Mouse (Mus musculus) left cerebral cortex, postnatal 10 days (tissue): ENCODE results near the gene Il1rapl1. TPM values are rescaled to one million over a fixed set of nuclear protein-coding genes. Genes with fewer than 3 reads are reported as not detected.
"Not testable (repeated sequence)": the region's sequence is repeated elsewhere in the genome, so short reads cannot be mapped to it uniquely, and the experiment has no call there.

Experiments used
- DNase-seq, 2 experiments: peaks; one replicate each; pipeline ENCODE4 v3.0.0; 2021 to 2022; ENCODE audit warnings: low spot score in 2 of 2, mixed read lengths in 1 of 2; ENCODE audit errors: extremely low spot score in 1 of 2
- intact Hi-C: fragments of 180-260 bp; cut with DNase I; formaldehyde crosslinking; loops from one replicate; pipeline ENCODE4 v1.15.1; 2025
- total RNA-seq, 2 experiments: library from RNA; stranded (reverse); gene quantifications; 2 replicates each; pipeline ENCODE4 v1.2.3; 2021

Gene Il1rapl1
- total RNA-seq, 2 experiments from 2014 or later, result 36.5 to 36.6 TPM

DNA sequence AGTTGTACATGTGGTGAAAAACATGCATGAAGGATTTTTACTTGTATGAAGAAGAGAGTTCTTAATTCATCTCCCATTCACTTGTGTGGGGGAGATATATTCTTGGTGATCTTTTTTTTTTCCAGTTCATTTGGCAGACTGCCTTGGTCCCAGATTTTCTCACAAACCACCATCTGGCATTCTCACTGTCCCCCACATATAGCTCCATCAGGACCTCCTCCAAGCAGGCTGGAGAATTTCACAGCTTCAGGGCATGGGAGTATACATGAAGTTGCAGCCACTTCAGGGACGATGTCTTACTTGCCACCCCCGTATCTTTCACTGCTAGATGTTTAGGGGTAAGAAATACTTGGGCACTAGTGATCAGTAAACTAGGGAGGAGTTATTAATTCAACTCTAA, 404.9 kb downstream of the Il1rapl1 start:
- intact Hi-C loops, result no loop called here
- peak in 1 of 2 experiments; percentile 21 for DNase-seq

DNA sequence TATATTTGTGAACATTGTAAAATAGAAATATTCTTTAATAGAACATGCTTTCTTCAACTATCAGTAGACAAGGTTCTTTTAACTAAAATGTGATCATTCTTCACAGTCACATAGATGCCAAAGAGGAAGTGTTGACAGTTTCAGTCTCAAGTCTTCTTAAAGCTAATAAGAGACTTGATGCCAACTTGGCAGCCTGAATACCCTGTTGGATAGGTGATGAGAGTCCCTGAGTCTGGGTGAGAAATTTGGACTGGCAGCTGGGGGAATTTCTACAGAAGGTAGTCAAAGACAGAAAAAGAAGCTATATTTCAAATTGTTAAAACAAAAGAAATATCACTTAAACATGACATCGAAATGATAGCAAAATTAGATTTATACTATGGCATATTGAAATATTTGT, 451.6 kb downstream of the Il1rapl1 start:
- intact Hi-C loops, result no loop called here
- no peak for DNase-seq

DNA sequence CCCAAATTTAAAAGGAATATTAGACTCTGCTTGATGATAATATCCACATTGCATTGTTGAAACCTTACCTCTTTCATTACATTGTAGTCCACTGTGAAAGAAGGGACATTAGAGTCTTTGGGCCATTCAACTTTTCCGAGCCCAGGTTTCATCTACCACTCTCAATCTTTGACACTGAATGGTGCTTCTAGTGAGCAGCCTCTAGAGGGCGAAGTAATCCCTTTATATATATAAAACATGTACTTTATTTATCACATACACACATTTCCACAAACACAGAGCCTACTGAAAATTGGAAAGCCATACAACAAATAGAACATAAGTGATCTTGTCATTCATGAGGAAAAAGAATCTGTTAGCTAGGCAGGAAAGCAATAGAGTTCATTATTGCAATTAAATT, 459.8 kb downstream of the Il1rapl1 start:
- intact Hi-C loops, result no loop called here

DNA sequence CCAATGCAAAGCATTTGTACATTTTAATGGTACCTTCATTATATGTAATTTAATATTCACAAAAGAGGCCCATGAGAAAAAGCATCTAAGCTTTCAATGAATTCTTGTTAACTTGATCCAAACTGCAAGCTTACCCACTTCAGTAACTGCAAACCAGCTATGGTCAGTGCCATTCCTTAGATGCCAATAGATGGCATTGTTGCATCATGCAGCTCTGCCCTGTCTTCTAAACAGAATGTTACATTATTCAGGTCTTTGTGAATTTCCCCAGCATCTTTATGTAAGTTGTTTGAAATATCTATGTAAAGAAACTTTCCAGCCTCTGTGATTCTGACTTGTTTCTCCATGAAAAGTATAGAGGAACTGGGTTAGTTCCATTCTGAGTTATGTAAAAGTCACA, 514.5 kb downstream of the Il1rapl1 start:
- intact Hi-C loops, result no loop called here
- DNase-seq, result no peak

More for the DNA sequence above, 459.8 kb downstream of the Il1rapl1 start:
- DNase-seq, result no peak

DNA sequence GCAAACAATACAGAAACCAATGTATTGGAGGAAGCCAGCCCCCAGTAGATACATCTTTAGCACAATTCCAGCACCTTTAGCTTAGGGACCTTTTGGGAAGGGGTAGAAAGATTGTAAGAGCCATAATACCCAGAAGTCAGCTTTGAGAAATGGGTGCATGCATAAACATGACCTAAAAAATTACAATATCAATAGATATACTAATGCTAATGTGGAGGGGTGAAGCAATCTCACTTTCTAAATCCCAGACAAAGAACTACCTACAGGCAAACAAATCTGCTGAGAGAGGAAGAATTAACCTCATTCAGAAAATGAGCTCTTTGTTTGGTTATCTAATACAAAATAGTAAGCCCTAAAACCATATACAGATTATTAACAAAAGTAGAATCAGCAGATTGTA, 607.4 kb downstream of the Il1rapl1 start:
- intact Hi-C loops, result no loop called here
- DNase-seq, result no peak

DNA sequence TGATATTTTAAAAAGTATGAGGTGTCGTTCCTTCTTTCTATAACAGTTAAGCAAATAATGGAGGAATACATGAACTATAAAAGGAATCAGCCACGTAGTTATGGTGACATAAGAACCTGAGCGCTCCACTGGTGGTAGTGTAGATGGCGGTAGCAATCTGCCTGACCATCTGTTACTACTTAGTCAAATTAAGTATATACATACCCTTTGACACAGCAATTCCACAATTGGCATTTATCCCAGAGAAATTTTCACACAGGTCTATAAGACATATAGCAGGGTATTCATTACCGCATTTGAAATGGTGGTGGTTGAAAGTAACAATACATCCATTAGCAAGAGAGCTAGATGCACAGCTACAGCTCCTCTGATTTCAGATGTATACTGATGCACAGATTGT, 612.8 kb downstream of the Il1rapl1 start:
- no peak for DNase-seq
- intact Hi-C loops, result no loop called here

DNA sequence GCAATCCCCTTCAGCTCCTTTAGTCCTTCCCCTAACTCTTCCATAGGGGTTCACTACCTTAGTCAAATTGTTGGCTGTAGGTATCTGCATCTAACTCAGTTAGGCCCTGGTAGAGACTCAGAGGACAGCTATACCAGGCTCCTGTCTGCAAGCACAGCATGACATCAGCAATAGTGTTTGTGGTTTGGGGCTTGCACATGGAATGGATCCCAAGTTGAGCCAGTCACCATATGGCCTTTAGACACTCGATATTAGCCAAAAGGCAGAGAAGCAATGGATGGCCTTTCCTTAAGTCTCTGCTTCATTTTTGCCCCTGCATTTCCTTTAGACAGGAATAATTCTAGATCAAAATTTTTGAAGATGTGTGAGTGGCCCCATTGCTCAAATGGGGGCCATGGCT, 632.0 kb downstream of the Il1rapl1 start:
- intact Hi-C loops, result no loop called here
- no peak for DNase-seq

DNA sequence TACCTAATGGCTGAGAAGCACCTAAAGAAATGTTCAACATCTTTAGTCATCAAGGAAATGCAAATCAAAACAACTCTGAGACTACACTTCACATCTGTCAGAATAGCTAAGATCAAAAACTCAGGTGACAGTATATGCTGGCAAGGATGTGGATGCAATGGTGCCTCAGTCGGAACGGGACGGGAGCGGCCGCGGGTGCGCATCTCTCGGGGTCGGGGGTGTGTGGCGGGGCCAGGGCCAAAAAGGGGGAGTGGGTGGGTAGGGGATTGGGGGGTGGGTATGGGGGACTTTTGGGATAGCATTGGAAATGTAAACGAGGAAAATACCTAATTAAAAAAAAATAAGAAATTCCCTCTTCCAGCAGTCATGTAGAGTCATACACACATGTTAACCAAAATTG, 877.3 kb downstream of the Il1rapl1 start:
- intact Hi-C loops, result not testable (repeated sequence)
- peak; percentile 26 to 100 for DNase-seq

DNA sequence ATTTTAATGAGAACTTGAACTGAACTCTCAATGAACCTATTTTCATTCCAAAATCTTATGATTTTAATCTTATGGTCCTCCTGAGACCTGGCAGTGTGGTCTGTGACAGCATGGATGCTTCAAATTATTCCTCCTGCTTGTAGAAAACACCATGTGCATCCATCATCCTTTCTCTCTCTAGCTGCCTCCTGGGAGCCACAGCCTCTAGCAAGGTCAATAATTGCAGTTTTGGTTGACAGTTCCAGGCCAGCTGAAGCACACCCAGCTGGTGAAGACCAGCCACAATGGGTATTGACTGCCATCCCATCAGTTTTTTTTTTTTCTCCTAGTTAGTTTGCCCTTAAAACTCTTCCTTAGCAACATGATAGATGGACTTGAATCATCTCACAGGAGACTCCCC, 890.2 kb downstream of the Il1rapl1 start:
- no peak for DNase-seq
- intact Hi-C loops, result no loop called here

DNA sequence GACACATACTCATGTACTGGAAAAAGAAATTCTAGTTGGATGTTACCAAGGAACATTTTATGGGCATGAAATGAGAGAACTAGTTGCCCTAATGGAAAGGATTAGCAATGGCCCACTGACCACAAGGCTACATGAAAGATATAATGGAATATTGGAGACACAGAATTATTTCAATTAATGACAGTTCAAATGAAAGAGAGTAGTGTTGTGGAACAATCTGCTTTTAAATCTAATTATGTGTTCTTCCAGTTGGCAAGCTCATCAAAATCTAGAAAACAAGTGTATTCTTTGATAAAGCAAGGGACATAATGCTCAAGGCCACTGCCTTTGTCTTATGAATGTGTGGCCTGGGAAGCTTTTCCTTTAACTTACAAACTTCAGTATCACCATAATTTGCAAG, 1113.1 kb downstream of the Il1rapl1 start:
- intact Hi-C loops, result no loop called here
- no peak for DNase-seq

DNA sequence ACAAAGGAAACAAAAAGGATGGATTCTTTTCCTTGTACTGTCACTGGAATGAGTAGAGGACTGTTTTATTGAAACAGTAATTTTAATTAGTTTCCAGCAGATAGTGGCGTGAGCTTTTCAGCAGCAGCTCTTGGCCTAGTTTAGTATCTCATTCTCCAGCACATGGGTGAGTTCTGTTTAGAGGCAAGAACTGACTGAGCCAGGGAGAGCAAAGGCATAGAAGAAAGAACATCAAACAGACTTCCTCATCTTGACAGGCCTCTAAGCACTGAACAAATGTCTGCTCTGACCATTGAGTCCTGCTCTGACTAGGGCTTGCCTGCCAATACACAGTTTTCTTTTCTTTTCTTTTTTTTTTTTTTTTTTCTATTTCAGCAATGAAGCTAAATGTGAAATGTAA, 1160.3 kb downstream of the Il1rapl1 start:
- intact Hi-C loops, result no loop called here
- DNase-seq, result peak in 1 of 2 experiments; percentile 1

DNA sequence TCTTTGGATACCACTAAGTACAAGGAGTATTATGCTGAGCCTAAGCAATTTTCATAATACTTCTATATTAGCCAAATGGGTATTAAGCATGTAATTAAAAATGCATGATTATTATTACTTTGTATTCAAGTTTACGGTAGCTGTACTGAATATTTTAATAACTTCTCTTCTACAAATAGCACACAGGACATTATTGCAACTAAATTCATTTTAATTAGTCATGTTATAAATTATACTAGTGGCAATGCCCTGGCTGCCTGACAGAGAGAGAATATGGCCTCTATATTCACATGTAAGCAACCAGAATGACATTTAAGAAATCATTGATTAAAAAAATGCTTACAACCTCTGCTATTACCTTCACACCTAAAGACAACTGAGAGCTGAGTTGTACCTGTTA, 1160.8 kb downstream of the Il1rapl1 start:
- intact Hi-C loops, result no loop called here
- DNase-seq, result no peak

DNA sequence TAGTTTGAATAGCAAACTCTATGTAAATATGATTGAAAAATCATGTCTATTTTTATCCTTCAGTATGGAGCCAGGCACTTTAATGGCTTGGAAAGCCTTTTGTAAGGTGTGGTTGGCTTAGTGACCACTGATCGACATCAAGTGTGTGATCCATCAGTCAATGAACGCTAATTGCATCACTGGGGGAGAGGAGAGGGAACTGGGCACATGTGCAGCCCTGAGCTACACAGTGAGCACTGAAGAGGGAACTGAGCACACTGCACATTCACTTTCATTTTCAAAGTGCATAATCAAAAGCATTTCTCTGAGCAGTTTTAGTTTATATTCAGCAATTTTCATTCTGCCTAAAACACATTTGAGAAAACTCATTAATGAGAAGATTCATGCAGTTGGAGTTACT, 1164.5 kb downstream of the Il1rapl1 start:
- intact Hi-C loops, result no loop called here
- DNase-seq, result no peak

DNA sequence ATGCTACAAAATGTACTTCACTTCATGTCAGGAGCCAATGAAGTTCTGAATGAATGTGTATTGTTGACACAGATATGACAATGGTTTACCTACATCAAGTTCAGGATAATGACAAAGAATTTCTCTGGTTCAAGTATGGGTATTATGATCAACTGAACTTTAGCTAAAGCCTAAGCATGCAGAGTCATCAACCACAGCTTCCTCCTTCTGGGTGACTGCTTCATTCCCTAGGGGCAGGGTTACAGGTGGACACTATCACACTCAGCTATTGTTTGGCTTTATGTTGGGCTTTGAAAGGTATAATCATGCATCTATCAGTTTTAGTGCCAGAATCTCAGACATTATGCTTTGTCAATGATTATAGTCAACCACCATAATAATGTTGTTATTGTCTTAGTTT, 1166.3 kb downstream of the Il1rapl1 start:
- intact Hi-C loops, result no loop called here
- DNase-seq, result no peak

DNA sequence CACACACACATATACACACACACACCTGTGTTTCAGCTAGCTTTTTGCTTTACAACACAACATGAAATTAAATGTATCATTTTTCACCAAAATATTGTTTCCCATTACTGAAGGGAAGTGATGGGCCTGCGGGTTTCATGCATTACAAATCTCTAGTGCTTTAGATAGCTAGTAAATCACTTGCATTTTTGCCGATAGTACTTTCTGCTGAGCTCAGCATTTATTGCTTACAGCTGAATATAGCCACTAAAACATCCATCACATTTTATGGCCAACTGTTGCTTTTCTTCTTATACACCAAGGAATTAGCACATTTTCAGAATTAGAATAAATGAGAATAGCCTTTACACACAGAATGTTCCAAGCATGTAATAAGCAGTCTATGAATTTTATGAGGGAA, 1260.6 kb downstream of the Il1rapl1 start:
- no peak for DNase-seq
- intact Hi-C loops, result no loop called here

DNA sequence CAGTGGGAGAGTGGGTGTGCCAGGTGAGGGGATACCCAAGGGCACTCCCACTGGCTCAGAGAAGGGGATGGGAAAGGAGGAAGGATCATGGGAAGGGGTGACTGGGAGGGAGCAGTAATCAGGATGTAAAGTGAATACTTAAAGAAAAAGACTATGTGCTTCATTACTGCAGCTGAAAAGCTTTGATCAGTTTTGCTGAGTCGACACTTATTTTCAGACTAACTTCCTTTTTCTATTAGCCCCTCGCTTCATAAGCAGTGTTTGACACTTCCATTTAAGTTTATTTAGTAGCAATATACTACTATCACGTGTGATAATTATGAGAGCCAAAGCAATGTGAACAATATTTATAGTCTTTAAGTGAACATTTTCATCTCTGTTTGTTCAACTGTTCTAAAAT, 1307.2 kb downstream of the Il1rapl1 start:
- DNase-seq, result no peak
- intact Hi-C loops, result no loop called here

DNA sequence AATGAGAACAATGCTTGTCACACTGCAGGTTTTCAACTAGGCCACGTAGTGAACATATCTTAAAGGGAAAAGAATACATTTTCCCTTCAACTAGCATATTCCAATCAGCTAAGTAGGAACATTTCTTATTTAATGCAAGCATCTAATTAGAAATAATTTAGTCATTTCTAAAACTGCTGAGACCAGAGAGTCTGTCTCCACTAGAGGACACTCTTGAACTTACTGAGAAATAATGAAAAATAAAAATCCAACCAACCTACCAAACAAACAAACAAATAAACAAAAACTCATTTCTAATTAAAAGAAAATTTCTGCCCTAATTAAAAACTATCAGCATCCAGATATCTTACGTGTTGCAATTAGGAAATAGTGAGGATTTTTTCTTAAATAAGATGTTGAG, 1312.7 kb downstream of the Il1rapl1 start:
- intact Hi-C loops, result no loop called here
- no peak for DNase-seq

DNA sequence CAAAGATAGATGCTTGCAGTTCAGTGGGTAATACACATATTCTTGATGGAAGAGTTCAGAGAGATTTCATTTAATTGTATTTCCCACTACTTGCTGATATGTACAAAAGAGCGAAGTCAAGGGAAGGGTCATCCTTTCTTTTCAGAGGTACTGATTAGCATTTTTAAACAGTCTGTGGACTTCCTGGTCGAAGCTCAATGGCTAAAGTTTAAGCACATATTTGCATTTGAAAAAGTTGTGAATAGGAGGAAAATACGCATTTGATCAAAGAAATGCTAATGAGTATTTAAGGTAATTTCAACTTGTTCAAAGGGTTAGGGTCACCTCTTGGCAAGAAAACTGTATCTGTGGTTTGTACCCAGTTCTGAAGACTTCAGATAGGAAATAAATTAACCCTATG, 1386.6 kb downstream of the Il1rapl1 start:
- DNase-seq, result no peak
- intact Hi-C loops, result no loop called here
